Mouse (Mus musculus) heart, embryonic 16.5 days (tissue): ENCODE measurements around the gene Cym. TPM values are rescaled to one million over a fixed set of nuclear protein-coding genes. Genes with fewer than 3 reads are reported as not detected.
A peak's percentile ranks its signal among the peaks of the same experiment; 100 is the strongest.

Source experiments
- ATAC-seq: fragments of 200-750 bp; cut with Nextera tagmentation; replicated peaks from 2 replicates; pipeline ENCODE4 v1.8.0; 2017; ENCODE audit warnings: moderate number of reproducible peaks; ENCODE audit not compliant: insufficient read depth, low FRiP score; ENCODE audit errors: extremely low read depth
- H3K27ac ChIP-seq: fragments of 300-500 bp; sonication (generic); 2 replicates; pipeline ENCODE4 v1.5.1; 2014; ENCODE audit warnings: mild to moderate bottlenecking, low read length, control low read depth, moderate library complexity
- H3K27me3 ChIP-seq: fragments of 300-500 bp; sonication (generic); 2 replicates; pipeline ENCODE4 v1.6.1; 2014; ENCODE audit warnings: low read length, mixed read lengths; ENCODE audit not compliant: control insufficient read depth, insufficient read depth
- H3K36me3 ChIP-seq: fragments of 300-500 bp; sonication (generic); 2 replicates; pipeline ENCODE4 v1.6.1; 2014; ENCODE audit not compliant: control insufficient read depth, insufficient read depth
- H3K4me1 ChIP-seq: fragments of 300-500 bp; sonication (generic); 2 replicates; pipeline ENCODE4 v1.6.1; 2014; ENCODE audit warnings: low read length, mixed read lengths; ENCODE audit not compliant: control insufficient read depth, insufficient read depth
- H3K4me2 ChIP-seq: fragments of 300-500 bp; sonication (generic); 2 replicates; pipeline ENCODE4 v1.6.1; 2014; ENCODE audit warnings: low read depth, mild to moderate bottlenecking, control low read depth, low read length
- H3K4me3 ChIP-seq: fragments of 300-500 bp; sonication (generic); 2 replicates; pipeline ENCODE4 v1.5.1; 2014; ENCODE audit warnings: mild to moderate bottlenecking, control low read depth, low read length
- H3K9ac ChIP-seq: fragments of 300-500 bp; sonication (generic); 2 replicates; pipeline ENCODE4 v1.6.1; 2014; ENCODE audit warnings: low read length, control low read depth
- H3K9me3 ChIP-seq: fragments of 300-500 bp; sonication (generic); replicated peaks from 2 replicates; pipeline ENCODE4 v1.6.1; 2016; ENCODE audit warnings: low read length; ENCODE audit not compliant: control insufficient read depth
- WGBS: fragments of 180-500 bp; shearing (Covaris S2); extraction: QIAGEN DNeasy Blood & Tissue Kit; methylation state at CpG from one replicate; pipeline ENCODE4 v1.1.7; 2014; 5-methylcytosine and 5-hydroxymethylcytosine counted together
- polyA plus RNA-seq: library from polyadenylated mRNA; unstranded; fragments of >200 nt; fragmentation: Nextera tagmentation; extraction: Ambion mirVana; gene quantifications from 2 replicates; pipeline ENCODE4 v1.2.1, GENCODE M21; 2015

The Cym gene
- polyA plus RNA-seq, 1 experiment from 2014 or later = 2.2 TPM

DNA sequence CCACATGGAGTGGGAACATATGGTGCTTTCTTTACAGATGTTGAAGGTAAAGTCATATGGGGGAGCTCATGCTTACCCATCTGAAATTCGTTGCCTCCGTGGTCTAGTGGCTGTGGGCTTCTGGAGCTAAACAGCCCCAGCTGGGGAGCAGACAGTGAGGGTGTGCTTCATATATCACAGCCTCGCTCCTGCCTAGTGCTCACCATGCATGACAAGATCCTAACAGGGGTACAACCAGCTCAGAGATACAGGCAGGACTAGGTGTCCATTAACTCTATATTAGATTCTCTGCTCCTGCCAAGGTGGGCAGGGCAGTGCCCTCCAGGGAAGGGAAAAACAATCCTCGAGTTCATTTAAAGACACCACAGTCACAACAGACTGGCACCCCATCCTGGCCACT lies 9.7 kb upstream of the Cym start:
- no peaks in the 10 kb centered on the region for H3K9me3 ChIP-seq
- H3K4me3 ChIP-seq = no peak overlapping the region
- H3K27ac ChIP-seq = no peak overlapping the region
- H3K9ac ChIP-seq = no peak overlapping the region
- H3K27me3 ChIP-seq = 0 out of 2 replicates have a peak, but pooled peaks cover 2% of the 10 kb centered on the region
- no peak overlapping the region for H3K4me2 ChIP-seq
- no peak for ATAC-seq
- 53% methylated on average over 4 of the region's 4 CpGs for WGBS
- peaks cover 4% of the 10 kb centered on the region; the same call in 1 of the 2 replicates for H3K4me1 ChIP-seq
- no peaks in the 10 kb centered on the region for H3K36me3 ChIP-seq

DNA sequence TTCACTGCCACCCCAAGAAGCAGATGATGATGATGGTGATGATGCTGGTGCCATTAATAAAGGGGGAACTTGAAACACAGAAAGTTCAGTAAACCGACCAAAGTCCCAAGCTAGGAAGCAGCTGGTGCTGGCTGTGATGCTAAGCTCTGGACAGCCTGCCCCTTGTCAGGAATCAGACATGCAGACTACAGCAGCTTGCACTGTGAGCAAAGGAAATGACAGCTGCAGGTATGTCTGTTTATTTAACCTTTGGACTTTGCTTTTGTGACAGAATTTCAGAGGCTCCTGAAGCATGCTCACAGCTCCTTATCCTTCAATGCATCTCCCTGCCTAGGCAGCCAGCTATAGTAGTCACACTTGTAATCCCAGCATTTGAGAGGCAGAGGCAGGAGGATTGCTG lies 9.0 kb upstream of the Cym start, which contains the start of gene A630076J17Rik:
A630076J17Rik (plus strand) TSS at position 88 of the 400 bp plus-strand sequence.
- WGBS = 28% methylated on average over 1 of the region's 1 CpGs
- H3K4me3 ChIP-seq = no peak within 1 kb of the TSS
- ATAC-seq = no peak
- H3K36me3 ChIP-seq = no peaks in the 10 kb centered on the region
- H3K27me3 ChIP-seq = 0 out of 2 replicates have a peak, but pooled peaks cover 2% of the 10 kb centered on the region
- H3K4me2 ChIP-seq = no peak within 1 kb of the TSS
- no peak within 1 kb of the TSS for H3K9ac ChIP-seq
- H3K4me1 ChIP-seq = peaks cover 4% of the 10 kb centered on the region; the same call in 1 of the 2 replicates
- no peaks in the 10 kb centered on the region for H3K9me3 ChIP-seq
- 0 out of 2 replicates have a peak within 1 kb of the TSS, but pooled peaks have one; percentile 5 for H3K27ac ChIP-seq

DNA sequence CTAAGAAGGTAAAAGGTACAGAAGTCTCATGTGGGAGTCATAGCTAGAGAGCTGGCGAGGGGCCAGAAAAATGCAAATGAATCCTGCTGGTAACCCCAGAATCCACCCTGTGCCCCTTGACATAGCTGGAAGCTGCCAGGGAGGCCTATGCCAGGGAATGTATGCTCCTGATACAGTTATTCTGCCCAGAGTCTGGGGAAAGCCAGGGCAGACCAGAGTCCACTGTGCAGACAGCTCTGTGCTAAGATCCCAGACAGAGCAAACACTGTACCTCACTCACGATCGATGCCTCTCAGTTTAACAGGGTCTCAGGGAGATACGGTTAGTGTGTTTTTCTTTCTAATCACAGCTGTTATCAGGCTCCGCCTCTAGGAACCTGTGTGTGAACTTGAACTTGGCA lies 8.3 kb upstream of the Cym start:
- Histone ChIP-seq H3K4me3 (no peak overlapping the region), H3K36me3 (no peaks in the 10 kb centered on the region), H3K9me3 (no peaks in the 10 kb centered on the region), H3K9ac (no peak overlapping the region), H3K4me1 (peaks cover 4% of the 10 kb centered on the region; the same call in 1 of the 2 replicates), H3K4me2 (no peak overlapping the region), H3K27ac (0 out of 2 replicates have a peak overlapping the region, but pooled peaks have one; percentile 5), H3K27me3 (0 out of 2 replicates have a peak, but pooled peaks cover 2% of the 10 kb centered on the region)
- WGBS = 38% methylated on average over 5 of the region's 5 CpGs
- ATAC-seq = no peak

DNA sequence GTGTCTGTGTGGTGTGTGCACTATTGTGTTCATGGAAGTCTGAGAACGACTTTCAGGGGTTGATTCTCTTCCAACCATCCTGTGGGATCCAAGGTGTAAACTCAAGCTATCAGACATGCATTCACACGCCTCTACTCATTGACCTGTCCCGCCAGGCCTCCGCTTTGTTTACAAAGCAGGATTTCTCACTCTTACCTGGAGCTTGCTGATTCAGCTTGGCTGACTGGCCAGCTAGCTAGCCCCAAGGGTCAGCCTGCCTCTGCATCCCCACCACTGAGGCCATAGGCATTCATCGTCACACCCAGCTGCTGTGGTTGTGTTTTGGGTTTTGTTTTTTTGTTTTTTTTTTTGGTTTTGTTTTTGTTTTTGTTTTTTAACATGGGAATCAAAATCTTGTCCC lies 7.7 kb upstream of the Cym start:
- 70% methylated on average over 5 of the region's 5 CpGs for WGBS
- no peaks in the 10 kb centered on the region for H3K36me3 ChIP-seq
- no peak overlapping the region for H3K27ac ChIP-seq
- H3K4me2 ChIP-seq = no peak overlapping the region
- ATAC-seq = no peak
- H3K27me3 ChIP-seq = 0 out of 2 replicates have a peak, but pooled peaks cover 2% of the 10 kb centered on the region
- H3K4me3 ChIP-seq = no peak overlapping the region
- peaks cover 4% of the 10 kb centered on the region; the same call in 1 of the 2 replicates for H3K4me1 ChIP-seq
- H3K9me3 ChIP-seq = no peaks in the 10 kb centered on the region; the same call in 1 of the 2 replicates
- no peak overlapping the region for H3K9ac ChIP-seq

DNA sequence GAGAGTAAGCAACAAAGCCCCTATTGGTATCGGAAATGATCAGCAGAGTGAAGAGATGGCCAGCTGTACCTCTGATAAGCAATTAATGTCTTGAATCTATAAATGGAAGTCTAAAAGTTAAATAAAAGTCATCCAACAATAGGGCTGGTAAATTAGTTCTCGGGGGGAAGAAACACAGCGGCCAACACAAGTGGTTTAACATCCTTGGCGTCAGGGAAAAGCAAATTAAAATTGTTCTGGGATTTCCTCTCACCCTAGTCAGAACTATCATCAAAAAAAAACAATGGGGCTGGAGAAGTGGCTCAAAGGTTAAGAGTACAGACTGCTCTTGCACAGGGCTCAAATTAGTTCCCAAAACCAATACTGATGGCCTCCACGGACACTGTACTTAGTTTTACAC lies 4.3 kb upstream of the Cym start:
- no peaks in the 10 kb centered on the region for H3K36me3 ChIP-seq
- no peak overlapping the region for H3K9ac ChIP-seq
- ATAC-seq = no peak
- H3K27me3 ChIP-seq = no peaks in the 10 kb centered on the region
- H3K4me1 ChIP-seq = peaks cover 4% of the 10 kb centered on the region; the same call in 1 of the 2 replicates
- WGBS = 79% methylated on average over 5 of the region's 5 CpGs
- H3K4me2 ChIP-seq = no peak overlapping the region
- no peaks in the 10 kb centered on the region; the same call in 1 of the 2 replicates for H3K9me3 ChIP-seq
- no peak overlapping the region for H3K4me3 ChIP-seq
- no peak overlapping the region for H3K27ac ChIP-seq

DNA sequence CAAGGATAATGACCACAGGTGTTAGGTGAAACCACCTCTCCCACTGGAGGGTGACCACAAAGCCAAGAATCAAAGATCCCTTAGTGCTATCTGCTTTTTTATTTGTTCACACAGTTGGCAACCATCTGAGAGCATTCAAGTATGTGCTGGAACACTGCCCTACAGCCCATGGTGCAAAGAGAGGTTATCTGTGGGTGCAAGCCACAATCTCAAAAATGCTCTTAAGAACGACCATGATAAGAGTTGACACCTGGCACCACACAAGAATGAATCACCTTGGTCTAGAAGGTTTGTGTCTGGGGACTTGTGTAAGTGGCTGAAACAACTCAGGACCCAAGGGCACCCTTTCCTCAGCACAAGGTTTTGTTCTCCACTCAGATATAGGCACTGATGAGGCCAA lies 1.7 kb upstream of the Cym start:
- no peak for ATAC-seq
- Histone ChIP-seq H3K4me2 (no peak overlapping the region), H3K36me3 (no peaks in the 10 kb centered on the region), H3K4me1 (no peaks in the 10 kb centered on the region), H3K27me3 (peaks cover 4% of the 10 kb centered on the region; the same call in 1 of the 2 replicates), H3K9ac (no peak overlapping the region), H3K27ac (no peak overlapping the region), H3K4me3 (no peak overlapping the region), H3K9me3 (no peaks in the 10 kb centered on the region; the same call in 1 of the 2 replicates)
- 18% methylated on average over 1 of the region's 1 CpGs for WGBS

DNA sequence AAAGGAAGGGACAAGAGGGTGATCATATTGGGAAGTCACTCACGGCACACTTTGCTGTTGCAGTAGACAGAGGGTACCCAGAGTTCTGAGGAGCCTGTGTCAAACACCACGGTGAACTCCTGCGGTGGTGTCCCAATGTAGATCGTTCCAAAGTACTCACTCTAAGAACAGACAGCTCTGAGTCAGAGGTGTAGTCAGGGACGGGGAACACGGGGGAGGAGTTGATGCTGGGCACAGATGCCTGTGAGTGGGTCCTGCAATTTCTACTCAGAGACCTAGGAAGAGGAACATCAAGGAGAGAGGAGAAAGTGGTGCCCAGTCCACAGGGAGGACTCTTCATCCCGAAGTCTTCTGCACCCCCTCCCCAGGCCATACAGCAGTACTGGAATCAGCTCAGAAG lies 3.0 kb downstream of the Cym start:
- no peak for ATAC-seq
- WGBS = 86% methylated on average over 7 of the region's 7 CpGs
- no peak overlapping the region for H3K9ac ChIP-seq
- H3K36me3 ChIP-seq = no peaks in the 10 kb centered on the region
- no peak overlapping the region for H3K27ac ChIP-seq
- peaks cover 6% of the 10 kb centered on the region; the same call in 1 of the 2 replicates for H3K27me3 ChIP-seq
- H3K4me3 ChIP-seq = no peak overlapping the region
- no peaks in the 10 kb centered on the region for H3K4me1 ChIP-seq
- no peak overlapping the region for H3K4me2 ChIP-seq
- H3K9me3 ChIP-seq = no peaks in the 10 kb centered on the region

DNA sequence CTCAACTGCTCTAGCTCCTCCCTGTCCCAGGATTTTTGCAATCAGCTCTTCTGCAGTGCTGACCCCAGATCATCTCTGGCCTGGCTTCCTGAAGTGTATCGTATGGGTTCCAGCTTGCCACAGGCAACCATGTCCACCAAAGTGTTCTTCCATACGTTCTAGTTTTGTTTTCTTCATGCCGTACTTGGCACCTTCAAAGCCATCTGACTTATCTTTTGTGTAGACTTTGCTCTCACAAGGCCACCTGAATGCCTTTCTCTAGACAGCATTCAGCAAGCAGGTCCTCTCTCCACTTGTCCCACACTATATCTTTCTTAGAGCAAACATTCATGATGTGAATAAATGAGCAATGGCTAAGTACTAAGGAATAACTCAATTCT lies 4.4 kb downstream of the Cym start:
- no peak overlapping the region for H3K27ac ChIP-seq
- peaks cover 6% of the 10 kb centered on the region; the same call in 1 of the 2 replicates for H3K27me3 ChIP-seq
- no peak overlapping the region for H3K4me3 ChIP-seq
- H3K9ac ChIP-seq = no peak overlapping the region
- no peaks in the 10 kb centered on the region for H3K9me3 ChIP-seq
- H3K4me2 ChIP-seq = no peak overlapping the region
- no peaks in the 10 kb centered on the region for H3K36me3 ChIP-seq
- WGBS = 79% methylated on average over 3 of the region's 3 CpGs
- no peak for ATAC-seq
- no peaks in the 10 kb centered on the region for H3K4me1 ChIP-seq

DNA sequence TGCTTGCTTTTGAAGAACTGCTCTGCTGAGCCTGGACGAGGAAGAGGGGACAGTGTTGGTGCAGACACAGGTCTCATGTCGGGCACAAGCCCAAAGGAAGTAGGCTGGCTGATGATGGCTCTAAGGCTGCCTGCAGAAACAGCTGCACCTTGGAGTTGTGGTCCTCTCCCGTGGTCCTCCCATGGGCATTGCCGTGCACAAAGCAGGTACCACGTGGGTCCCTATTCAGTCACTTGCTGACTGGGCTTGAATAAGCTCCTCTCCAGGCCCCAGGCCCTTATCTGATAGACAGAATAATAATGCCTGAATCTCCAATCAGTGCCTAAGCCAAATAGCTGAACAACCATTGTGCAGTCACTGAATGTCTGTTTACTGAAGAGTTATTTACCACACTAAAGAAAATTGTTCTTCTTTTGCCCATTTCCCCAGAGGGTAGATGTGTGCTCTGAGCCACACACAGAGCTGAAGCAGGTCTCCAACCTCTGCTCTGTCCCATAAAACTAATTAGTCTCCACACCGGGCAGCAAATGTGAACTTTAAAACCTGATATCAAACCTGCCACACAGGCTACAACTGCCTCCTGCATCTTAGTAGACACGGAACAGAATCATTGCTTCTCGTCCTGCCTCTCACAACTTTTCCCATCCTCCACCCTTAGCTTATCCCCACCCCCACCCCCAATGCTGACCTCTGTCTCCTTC lies 5.0 kb downstream of the Cym start:
- H3K9me3 ChIP-seq = no peaks in the 10 kb centered on the region
- no peak overlapping the region for H3K9ac ChIP-seq
- H3K36me3 ChIP-seq = no peaks in the 10 kb centered on the region
- no peak overlapping the region for H3K4me3 ChIP-seq
- WGBS = 72% methylated on average over 8 of the region's 8 CpGs
- no peak for ATAC-seq
- peaks cover 6% of the 10 kb centered on the region; the same call in 1 of the 2 replicates for H3K27me3 ChIP-seq
- no peak overlapping the region for H3K27ac ChIP-seq
- no peaks in the 10 kb centered on the region for H3K4me1 ChIP-seq
- H3K4me2 ChIP-seq = no peak overlapping the region
